Mouse (Mus musculus) kidney, postnatal 36 days (tissue): ENCODE measurements around the gene Mlf2.
"Not testable (repeated sequence)": the region's sequence is repeated elsewhere in the genome, so short reads cannot be mapped to it uniquely, and the experiment has no call there.

Experiments used
- DNase-seq, 2 experiments: peaks; one replicate each; pipeline ENCODE4 v3.0.0; 2021 to 2022; ENCODE audit warnings: mixed read lengths in 2 of 2

Mlf2 gene

GRCm38 (mm10) chr6:124930754-124931524 is at the start of gene Mlf2:
Gene Mlf2 (plus strand): TSS chr6:124931386.
- peak; percentile 99 to 100 for DNase-seq

GRCm38 (mm10) chr6:124881821-124882220 is 49.4 kb upstream of the Mlf2 start:
- peak in 1 of 2 experiments; percentile 32 for DNase-seq

- DNase-seq, result no peak
These were observed 47.8 kb upstream of the Mlf2 start for GRCm38 (mm10) chr6:124883351-124883750.

DNA sequence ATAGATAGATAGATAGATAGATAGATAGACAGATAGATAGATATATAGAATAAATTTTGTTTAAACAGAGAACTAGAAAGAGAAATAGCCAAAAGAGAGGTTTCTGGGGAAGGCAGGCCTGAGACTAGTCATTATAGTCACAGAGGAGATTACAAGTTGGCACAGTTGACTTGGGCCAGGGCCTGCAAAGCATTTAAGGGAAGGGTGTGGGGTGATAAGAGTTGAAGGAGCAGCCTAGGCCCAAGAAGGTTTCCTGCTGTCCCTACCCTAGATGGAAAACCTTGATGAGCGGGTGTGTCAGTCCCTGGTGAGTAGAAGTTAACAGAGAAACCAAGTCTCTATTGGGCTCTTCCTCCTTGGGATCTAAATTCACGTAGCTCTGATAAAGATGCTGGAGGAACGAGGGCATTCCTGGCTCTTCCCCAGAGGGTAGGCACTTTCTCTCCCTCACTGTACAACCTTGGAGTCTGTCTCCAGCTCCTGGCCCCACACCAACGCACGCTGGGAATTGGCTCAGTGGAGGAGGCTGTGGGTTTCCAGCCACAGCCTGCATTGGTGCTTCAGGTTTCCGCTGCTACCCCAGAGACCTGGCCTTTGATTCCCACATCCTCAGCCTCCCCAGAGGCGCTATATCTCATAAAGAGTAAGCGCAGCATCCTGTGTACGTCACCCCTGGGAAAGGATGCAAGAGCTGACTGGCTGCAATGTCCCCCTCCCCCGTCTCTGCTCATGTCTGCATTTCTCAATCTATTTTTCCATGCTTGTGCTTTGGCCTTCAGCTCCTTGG is 46.3 kb upstream of the Mlf2 start:
- no peak for DNase-seq

DNA sequence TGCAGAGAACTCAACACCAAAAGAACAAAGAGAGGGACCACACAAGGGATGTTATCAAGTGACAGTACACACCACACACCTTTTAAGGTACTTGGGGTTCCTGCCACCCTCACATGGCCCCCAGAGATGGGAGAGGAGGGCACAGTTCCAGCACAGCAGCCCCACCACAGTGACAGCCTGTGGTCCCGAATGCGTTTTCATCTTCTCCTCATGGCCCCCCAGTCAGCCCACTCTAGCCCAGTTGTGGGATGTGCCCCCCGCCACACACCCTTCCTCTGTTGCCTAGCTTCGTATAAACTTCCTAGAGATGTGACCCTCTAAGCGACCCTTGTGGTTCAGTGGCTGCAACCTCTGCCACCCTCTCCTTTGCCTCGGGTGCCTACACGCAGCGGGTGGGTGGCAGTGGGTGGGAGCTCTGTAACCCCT is 45.2 kb upstream of the Mlf2 start:
- no peak for DNase-seq

DNA sequence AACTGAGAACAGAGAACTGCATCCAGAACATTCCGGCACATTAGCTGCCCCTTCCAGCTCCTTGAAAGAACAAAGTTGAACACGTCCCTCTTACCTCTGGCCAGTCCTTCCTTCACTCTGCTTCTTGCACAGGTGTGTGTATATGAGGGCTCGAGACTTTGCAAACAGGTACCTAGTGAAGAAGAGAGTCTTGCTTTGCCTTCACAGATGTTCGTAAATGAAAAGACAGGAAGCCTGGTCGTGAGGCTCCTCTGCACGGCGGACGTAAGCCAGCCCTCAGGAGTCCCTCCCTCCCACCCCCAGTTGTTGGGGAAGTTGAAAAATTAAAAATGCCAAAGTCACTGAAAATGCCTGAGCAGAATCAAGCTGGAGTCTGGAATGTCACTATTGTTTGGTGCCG is 43.2 kb upstream of the Mlf2 start, which contains the start of gene Cd4:
Gene Cd4, minus strand, starts transcription at position 236 of the 400 bp plus-strand sequence.
- no peak for DNase-seq

GRCm38 (mm10) chr6:124888555-124889125 is 42.5 kb upstream of the Mlf2 start:
- no peak for DNase-seq

DNA sequence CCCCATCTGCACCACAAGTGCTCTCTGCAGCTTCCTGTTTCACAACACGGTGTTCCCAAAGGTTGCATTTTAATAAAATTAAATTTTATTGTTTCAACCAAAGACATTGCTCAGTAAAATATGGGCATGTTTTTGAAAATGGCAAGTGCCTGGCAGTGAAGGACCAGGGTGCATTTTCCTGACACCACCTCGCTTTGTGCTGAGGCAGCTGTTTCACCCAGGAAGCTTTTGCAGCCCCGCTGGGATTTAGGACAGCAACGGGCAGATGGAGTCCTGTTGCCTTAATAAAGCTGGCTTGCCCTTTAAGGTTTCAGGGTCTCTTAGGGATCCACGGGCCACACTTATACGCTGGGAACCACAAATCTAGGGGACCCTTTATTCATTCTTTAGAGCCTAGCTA is 40.2 kb upstream of the Mlf2 start:
- DNase-seq, result no peak

DNA sequence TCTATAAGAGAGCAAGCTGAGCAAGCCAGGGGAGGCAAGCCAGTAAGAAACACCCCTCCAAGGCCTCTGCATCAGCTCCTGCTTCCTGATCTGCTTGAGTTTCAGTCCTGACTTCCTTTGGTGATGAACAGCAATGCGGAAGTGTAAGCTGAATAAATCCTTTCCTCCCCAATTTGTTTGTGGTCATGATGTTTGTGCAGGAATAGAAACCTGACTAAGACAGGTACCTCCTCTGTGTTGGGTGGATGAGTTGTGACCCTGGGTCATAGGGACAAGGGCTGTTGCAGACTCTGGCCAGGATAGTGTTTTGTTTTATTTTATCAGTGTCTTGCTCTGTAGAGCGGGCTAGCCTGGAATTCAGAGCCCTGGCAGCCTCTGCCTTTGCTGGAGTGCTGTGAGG is 37.1 kb upstream of the Mlf2 start:
- DNase-seq, result not testable (repeated sequence)

GRCm38 (mm10) chr6:124898359-124898758 is 32.8 kb upstream of the Mlf2 start:
- DNase-seq, result no peak

GRCm38 (mm10) chr6:124900056-124900800 is 31.0 kb upstream of the Mlf2 start:
- DNase-seq, result no peak

DNA sequence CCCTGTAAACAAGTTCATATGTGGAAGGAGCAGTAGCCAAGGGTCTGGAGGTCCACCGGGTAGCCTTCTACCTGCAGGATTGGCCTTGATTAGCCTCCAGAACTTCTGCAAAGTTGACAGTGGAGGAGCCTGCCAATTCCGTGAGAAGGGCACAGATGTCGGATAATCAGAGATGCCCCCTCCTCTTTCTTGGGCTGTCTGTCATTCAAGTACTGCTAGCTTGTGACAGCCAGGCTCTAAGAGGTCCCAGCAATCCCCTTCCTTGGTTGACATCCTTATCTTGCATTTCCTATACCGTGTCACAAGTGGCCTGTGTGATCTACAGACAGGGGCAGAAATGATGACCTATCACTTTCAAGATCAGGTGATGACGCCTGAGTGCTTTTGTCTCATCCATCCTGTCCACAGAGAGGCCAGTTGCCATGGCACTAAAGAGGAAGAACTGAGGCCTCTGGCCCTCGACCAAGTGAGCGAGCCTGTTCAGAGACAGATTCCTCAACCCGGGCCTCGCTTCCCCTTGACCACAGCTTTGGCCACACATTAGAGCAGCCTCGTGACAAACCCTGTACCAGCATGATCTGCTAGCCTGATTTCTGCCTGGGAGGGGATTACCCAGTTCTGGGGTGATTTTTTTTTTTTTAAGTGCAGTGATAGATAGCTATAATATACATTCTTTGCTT is 30.2 kb upstream of the Mlf2 start:
- DNase-seq, result peak; percentile 30 to 39

DNA sequence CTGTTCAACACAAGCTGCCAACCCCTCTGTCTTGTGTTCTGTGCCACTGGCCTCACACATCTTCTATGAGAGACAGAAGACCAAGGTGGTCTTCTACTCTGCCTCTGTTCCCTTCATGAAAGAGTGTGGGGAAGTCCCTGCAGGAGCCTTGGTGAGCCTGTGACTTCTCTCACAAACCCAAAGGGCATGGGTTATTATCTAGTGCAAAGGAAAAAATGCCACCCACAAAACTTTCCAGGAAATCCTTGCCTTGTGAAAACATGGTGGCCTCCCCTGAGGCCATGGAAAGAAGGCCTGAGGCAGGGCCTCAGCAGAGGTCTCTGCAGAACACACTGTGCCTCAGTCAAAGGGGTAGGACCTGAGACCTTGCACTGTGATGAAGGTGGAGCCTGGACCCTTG is 29.3 kb upstream of the Mlf2 start:
- DNase-seq, result no peak

GRCm38 (mm10) chr6:124903580-124904151 is 27.5 kb upstream of the Mlf2 start:
- peak; percentile 95 to 97 for DNase-seq

GRCm38 (mm10) chr6:124904161-124904981 is 26.8 kb upstream of the Mlf2 start:
- peak; percentile 78 to 90 for DNase-seq

DNA sequence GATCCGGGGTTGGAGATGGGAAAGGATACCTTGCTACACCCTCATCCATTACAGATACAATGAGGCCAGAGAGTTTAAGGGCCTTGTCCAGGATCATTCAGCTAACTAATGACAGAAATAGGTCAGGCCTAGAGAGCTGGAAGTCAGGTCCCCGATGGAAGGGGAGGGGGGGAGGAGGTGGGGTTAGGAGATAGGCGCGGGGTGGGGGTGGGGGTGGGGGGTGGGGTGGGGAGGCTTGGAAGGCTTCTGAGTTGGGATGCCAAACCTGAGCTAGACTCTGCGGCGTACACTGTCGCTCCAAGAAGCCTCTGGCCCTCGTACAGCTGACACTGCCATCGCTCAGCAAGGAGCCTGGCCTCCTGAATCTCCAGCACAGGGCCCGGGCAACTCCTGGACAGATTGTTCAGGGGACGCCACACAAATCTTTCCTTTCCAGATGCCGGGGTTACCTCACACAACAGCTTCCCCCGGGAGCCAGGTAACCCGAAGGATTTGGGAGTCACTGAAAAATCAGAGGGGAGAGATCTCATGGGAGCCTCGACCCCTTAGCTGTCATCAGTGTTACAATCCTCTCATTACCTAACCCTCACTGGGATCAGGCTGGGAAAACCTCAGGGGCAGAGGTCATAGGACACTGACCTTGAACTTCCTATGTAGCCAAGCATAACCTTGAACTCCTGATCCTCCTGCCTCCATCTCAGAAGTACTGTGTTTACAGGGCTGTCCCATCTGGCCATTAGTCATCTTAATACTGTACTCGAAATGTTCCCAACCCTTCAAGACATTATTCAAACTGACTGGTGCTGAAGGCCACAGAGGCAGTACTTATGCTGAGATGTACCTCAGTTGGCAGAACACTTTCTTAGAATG is 26.0 kb upstream of the Mlf2 start:
- no peak for DNase-seq

DNA sequence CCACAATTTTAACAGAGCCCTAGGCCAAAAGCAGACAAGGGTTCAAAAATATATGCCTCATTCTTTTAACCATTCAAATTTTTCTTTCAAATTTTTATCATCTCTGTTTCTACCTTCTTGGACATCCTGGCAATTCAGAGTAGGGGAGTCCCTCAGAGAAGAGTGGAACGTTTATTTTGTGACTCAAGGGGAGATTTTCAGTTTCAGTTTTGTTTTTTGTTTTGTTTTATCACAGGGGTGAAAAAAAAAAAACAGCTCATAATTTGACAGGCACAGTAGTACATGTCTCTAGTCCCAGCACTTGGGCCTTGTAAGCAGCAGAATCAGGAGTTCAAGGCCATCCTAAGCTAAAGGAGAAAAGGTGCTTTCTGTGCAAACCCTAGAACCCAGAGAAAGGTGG is 23.4 kb upstream of the Mlf2 start:
- no peak for DNase-seq

GRCm38 (mm10) chr6:124910032-124910431 is 21.2 kb upstream of the Mlf2 start:
- no peak for DNase-seq

DNA sequence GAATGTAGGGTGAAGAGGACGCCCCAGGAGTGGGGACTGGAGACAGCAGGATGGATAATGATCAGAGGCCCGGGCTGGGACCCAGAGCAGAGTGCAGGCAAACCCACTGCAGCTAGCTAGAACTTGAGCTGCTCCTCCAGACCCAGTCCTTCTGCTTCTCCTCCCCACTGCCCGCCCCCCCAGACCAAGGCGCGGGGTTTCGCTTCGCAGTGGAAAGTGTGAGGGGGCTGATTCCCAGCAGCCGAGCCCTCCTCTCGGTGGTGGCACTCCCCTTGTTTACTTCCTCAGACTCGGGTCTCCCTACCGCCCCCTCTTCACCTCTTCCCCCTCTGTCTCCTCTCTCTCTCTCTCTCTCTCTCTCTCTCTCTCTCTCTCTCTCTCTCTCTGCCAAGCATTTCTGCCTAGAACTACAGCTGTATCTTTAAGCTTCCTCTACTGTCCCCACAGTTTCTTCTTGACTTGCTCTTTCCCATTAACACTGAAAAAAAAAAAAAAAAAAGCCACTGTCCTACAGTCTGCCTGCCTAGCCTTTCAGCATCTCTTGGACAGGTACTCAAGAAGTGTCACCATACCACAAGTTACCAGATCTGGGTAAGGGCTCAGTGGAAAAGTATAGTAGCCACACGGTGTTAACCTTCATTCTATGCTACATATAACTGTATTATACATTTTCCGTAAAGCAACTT is 19.5 kb upstream of the Mlf2 start, which contains the start of gene Lag3:
Gene Lag3, minus strand, starts transcription at position 173 of the 686 bp plus-strand sequence.
- no peak for DNase-seq
